Mouse (Mus musculus) spleen, postnatal 36 days (tissue): Measurements from ENCODE around the gene Zfp212.
"Not testable (repeated sequence)": the region's sequence is repeated elsewhere in the genome, so short reads cannot be mapped to it uniquely, and the experiment has no call there.

ENCODE experiments used
- DNase-seq, 2 experiments: peaks; one replicate each; pipeline ENCODE4 v3.0.0; 2022; ENCODE audit warnings: low spot score in 2 of 2, mixed read lengths in 1 of 2

The Zfp212 gene

GRCm38 (mm10) chr6:47942461-47942860 is 22.2 kb downstream of the Zfp212 start:
- no peak for DNase-seq

GRCm38 (mm10) chr6:47943021-47943691 is 22.9 kb downstream of the Zfp212 start:
- peak; percentile 65 for DNase-seq

DNA sequence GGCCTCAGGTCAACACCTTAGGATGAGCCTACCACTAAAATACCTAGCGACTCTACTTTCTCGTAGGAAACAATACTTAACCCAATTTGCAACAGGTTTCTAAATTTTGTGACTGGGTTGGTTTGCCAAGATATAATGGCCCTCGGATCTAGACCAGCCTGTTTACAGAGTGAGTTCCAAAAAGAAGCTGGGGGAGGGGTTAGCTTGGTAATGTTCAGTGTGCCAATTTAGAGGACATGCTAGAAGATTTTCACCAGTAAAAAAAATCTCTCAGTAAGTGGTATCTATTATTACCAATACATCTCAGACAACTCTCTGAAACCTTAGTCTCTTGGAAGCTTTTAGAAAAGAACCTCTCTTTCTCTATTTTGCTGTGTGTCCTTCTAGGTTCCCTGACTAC is 23.4 kb downstream of the Zfp212 start:
- DNase-seq: no peak

DNA sequence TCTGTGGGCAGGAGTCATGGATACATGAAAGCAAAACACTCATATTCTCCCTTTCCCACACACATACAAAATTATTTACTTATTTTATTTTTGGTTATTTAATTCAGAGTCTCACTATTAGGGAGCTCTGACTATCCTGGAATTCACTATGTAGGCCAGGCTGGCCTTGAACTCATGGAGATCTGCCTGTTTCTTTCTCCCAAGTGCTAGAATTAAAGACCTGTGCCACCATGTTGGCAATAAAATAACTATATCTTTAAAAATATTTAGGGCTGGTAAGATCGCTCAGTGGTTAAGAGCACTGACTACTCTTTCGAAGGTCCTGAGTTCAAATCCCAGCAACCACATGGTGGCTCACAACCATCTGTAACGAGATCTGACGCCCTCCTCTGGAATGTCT is 27.1 kb downstream of the Zfp212 start:
- DNase-seq: no peak

GRCm38 (mm10) chr6:47953191-47953726 is 33.0 kb downstream of the Zfp212 start, which contains the start of gene Zfp956:
Zfp956 (plus strand) TSS chr6:47953390.
- DNase-seq: peak; percentile 94

- no peak for DNase-seq
Measured at GRCm38 (mm10) chr6:47954425-47954824, 34.1 kb downstream of the Zfp212 start.

DNA sequence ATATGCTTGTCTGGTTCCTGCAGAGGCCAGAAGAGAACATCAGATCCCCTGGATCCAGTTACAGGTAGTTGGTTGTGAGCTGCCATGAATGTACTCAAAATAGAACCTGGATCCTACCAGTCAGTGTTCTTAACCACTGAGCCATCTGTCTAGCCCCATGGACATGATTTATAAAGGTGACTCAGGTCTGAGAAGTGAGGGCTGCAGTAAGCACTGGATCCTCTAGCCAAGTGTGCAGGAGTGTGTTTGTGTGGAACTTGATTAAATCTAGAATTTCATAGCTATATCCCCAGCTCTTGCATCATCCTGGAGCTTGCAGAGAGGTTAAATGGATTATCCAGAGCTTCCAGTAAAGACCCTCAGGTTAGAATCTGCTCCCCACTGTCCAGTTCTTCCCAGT is 37.5 kb downstream of the Zfp212 start:
- DNase-seq: no peak

DNA sequence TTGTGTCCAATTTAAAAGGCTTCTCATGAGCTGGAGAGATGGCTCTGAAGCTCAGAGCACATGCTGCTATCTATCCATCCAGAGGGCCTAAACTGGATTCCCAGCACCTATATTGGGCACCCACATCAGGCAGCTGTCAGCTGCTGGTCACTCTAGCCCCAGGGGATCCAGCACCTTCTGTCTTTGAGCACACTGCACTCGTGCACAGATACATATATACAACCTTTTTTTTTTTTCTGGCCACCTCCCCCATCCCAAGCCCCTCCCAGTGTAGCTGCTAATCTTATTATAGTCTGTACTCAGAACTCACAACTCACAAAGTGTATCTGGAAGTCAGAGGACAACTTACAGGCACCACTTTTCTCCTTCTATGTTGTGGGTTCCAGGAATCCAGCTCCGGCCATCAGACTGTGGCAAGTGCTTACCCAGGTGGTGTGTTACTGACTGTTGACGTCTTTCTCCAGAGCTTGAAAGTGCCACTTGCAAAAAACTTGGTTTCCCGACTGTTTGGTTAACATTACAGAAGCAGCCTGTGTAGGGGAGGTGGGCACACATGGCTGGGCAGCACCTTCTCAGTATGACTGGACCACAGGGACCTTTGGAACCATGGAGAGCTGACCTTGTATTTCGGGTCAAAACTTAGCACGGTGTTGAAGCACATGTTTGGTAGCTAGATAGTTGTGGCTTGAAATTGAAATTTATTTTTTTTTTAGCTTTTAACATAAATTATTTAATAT is 40.6 kb downstream of the Zfp212 start:
- no peak for DNase-seq

GRCm38 (mm10) chr6:47963051-47963450 is 42.8 kb downstream of the Zfp212 start:
- no peak for DNase-seq

DNA sequence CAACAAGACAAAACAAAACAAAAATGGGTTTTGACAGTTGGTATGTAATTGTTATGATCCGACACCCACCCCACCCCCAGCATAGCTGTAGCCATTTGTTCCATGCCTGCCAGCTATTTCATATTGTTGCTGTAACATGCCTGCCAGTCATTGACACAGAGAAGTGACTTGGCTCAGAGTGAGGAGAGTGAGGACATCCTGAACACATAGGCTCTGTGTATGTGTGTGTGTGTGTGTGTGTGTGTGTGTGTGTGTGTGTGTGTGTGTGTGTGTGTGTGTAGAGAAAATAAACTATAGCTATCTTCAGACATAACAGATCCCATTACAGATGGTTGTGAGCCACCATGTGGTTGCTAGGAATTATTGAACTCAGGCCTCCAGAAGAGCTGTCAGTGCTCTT is 47.9 kb downstream of the Zfp212 start:
- not testable (repeated sequence) for DNase-seq

- DNase-seq: no peak
Measured at GRCm38 (mm10) chr6:47974599-47974998, 54.3 kb downstream of the Zfp212 start.

- DNase-seq: peak; percentile 69 to 72
Measured at GRCm38 (mm10) chr6:47978897-47979368, 58.7 kb downstream of the Zfp212 start.
